Mouse (Mus musculus): ENCODE results near the gene Rapgef2.

Rapgef2 gene

GRCm38 (mm10) chr3:79225888-79226287 lies 60.4 kb downstream of the Rapgef2 start:
- POLR2A ChIA-PET, result interaction anchor here in 2 of 4 experiments (0.6 to 1.3 kb wide), 2 partner anchors 22 to 97 kb away, joined by 4 read pairs; no protein-coding TSS in a partner anchor
- CTCF ChIA-PET, result interaction anchor here in 1 of 4 experiments (0.8 kb wide), 1 partner anchor 45 kb away, joined by 3 read pairs; no protein-coding TSS in a partner anchor

GRCm38 (mm10) chr3:79224352-79224751 lies 62.0 kb downstream of the Rapgef2 start:
- CTCF ChIA-PET, result no interaction called here
- POLR2A ChIA-PET, result interaction anchor here in 1 of 4 experiments (0.6 to 1.2 kb wide), 2 partner anchors 69 to 307 kb away, joined by 3 read pairs; no protein-coding TSS in a partner anchor

GRCm38 (mm10) chr3:79223281-79223680 lies 63.0 kb downstream of the Rapgef2 start:
- CTCF ChIA-PET, result interaction anchor here in 1 of 4 experiments (0.6 kb wide), 1 partner anchor 185 kb away, joined by 3 read pairs; no protein-coding TSS in a partner anchor
- POLR2A ChIA-PET, result interaction anchor here in 1 of 4 experiments (0.7 to 1.2 kb wide), 2 partner anchors 218 to 308 kb away, joined by 3 read pairs; no protein-coding TSS in a partner anchor

- CTCF ChIA-PET, result interaction anchor here (0.6 to 2.3 kb wide), 20 partner anchors 8 to 1800 kb away, joined by 3 to 25 read pairs (median 4); no protein-coding TSS in a partner anchor
- POLR2A ChIA-PET, result interaction anchor here in 3 of 4 experiments (0.6 to 1.9 kb wide), 10 partner anchors 9 to 407 kb away, joined by 3 to 6 read pairs (median 4); partner anchors contain the start of genes 4930579G24Rik (in 1 of the 3) and Etfdh (in 1 of the 3)
These were observed 63.9 kb downstream of the Rapgef2 start for GRCm38 (mm10) chr3:79222192-79222960.

GRCm38 (mm10) chr3:79221296-79222191 lies 64.8 kb downstream of the Rapgef2 start:
- ChIA-PET CTCF (interaction anchor here (0.5 to 2.3 kb wide), 38 partner anchors 8 to 1801 kb away, joined by 3 to 25 read pairs (median 4); no protein-coding TSS in a partner anchor), POLR2A (interaction anchor here in 3 of 4 experiments (0.6 to 1.9 kb wide), 12 partner anchors 8 to 407 kb away, joined by 3 to 6 read pairs (median 4); partner anchors contain the start of genes 4930579G24Rik (in 1 of the 3) and Etfdh (in 1 of the 3))

- ChIA-PET CTCF (interaction anchor here in 3 of 4 experiments (0.5 to 2.5 kb wide), 5 partner anchors 11 to 401 kb away, joined by 3 to 13 read pairs (median 3); no protein-coding TSS in a partner anchor), POLR2A (interaction anchor here in 3 of 4 experiments (0.6 to 3.7 kb wide), 13 partner anchors 9 to 410 kb away, joined by 3 to 14 read pairs (median 3); partner anchors contain the start of genes 4930579G24Rik (in 1 of the 3), Etfdh (in 1 of the 3) and Rapgef2 (in 1 of the 3))
These were observed 67.0 kb downstream of the Rapgef2 start for GRCm38 (mm10) chr3:79219144-79219930.

- POLR2A ChIA-PET, result interaction anchor here in 3 of 4 experiments (0.6 to 3.7 kb wide), 12 partner anchors 12 to 410 kb away, joined by 3 to 14 read pairs (median 4); partner anchors contain the start of genes 4930579G24Rik (in 1 of the 3), Etfdh (in 1 of the 3) and Rapgef2 (in 1 of the 3)
- CTCF ChIA-PET, result interaction anchor here in 2 of 4 experiments (0.5 to 2.5 kb wide), 4 partner anchors 10 to 402 kb away, joined by 3 to 13 read pairs (median 4); no protein-coding TSS in a partner anchor
These were observed 67.7 kb downstream of the Rapgef2 start for GRCm38 (mm10) chr3:79218566-79219051.

- POLR2A ChIA-PET, result interaction anchor here in 1 of 4 experiments (0.6 kb wide), 1 partner anchor 357 kb away, joined by 3 read pairs; the partner anchor contains the start of gene Fnip2
These were observed 76.1 kb downstream of the Rapgef2 start for GRCm38 (mm10) chr3:79210243-79210642.

GRCm38 (mm10) chr3:79207216-79207615 lies 79.1 kb downstream of the Rapgef2 start:
- ChIA-PET POLR2A (interaction anchor here in 1 of 4 experiments (0.6 to 1.0 kb wide), 2 partner anchors 14 to 361 kb away, joined by 3 to 4 read pairs; no protein-coding TSS in a partner anchor), CTCF (no interaction called here)

More at GRCm38 (mm10) chr3:79210243-79210642, 76.1 kb downstream of the Rapgef2 start:
- CTCF ChIA-PET, result no interaction called here

GRCm38 (mm10) chr3:79206524-79206923 lies 79.8 kb downstream of the Rapgef2 start:
- POLR2A ChIA-PET, result interaction anchor here in 2 of 4 experiments (0.6 to 1.9 kb wide), 3 partner anchors 15 to 362 kb away, joined by 3 to 5 read pairs (median 4); no protein-coding TSS in a partner anchor
- CTCF ChIA-PET, result interaction anchor here in 1 of 4 experiments (1.2 kb wide), 1 partner anchor 8 kb away, joined by 4 read pairs; no protein-coding TSS in a partner anchor

- POLR2A ChIA-PET, result interaction anchor here in 2 of 4 experiments (1.0 to 1.9 kb wide), 3 partner anchors 9 to 362 kb away, joined by 4 to 6 read pairs (median 5); no protein-coding TSS in a partner anchor
- CTCF ChIA-PET, result interaction anchor here in 3 of 4 experiments (0.6 to 2.2 kb wide), 4 partner anchors 8 to 15 kb away, joined by 3 to 7 read pairs (median 4); no protein-coding TSS in a partner anchor
These were observed 80.3 kb downstream of the Rapgef2 start for GRCm38 (mm10) chr3:79205981-79206380.

GRCm38 (mm10) chr3:79205112-79205511 lies 81.2 kb downstream of the Rapgef2 start:
- CTCF ChIA-PET, result interaction anchor here in 3 of 4 experiments (0.5 to 2.2 kb wide), 5 partner anchors 9 to 382 kb away, joined by 3 to 7 read pairs (median 3); no protein-coding TSS in a partner anchor
- POLR2A ChIA-PET, result interaction anchor here in 2 of 4 experiments (0.6 to 1.9 kb wide), 6 partner anchors 10 to 65 kb away, joined by 3 to 6 read pairs (median 4); no protein-coding TSS in a partner anchor

- ChIA-PET POLR2A (interaction anchor here in 2 of 4 experiments (0.6 to 1.7 kb wide), 4 partner anchors 10 to 72 kb away, joined by 3 to 6 read pairs (median 3); no protein-coding TSS in a partner anchor), CTCF (interaction anchor here in 1 of 4 experiments (0.7 to 2.2 kb wide), 2 partner anchors 10 to 383 kb away, joined by 3 to 7 read pairs; no protein-coding TSS in a partner anchor)
These were observed 82.1 kb downstream of the Rapgef2 start for GRCm38 (mm10) chr3:79204261-79204660.

- CTCF ChIA-PET, result interaction anchor here in 2 of 4 experiments (0.7 to 2.5 kb wide), 5 partner anchors 11 to 241 kb away, joined by 3 to 43 read pairs (median 17); no protein-coding TSS in a partner anchor
These were observed 82.5 kb downstream of the Rapgef2 start for GRCm38 (mm10) chr3:79203821-79204220.

GRCm38 (mm10) chr3:79203178-79203577 lies 83.1 kb downstream of the Rapgef2 start:
- CTCF ChIA-PET, result interaction anchor here (0.6 to 2.5 kb wide), 33 partner anchors 9 to 1933 kb away, joined by 3 to 43 read pairs (median 6); no protein-coding TSS in a partner anchor
- POLR2A ChIA-PET, result interaction anchor here in 3 of 4 experiments (0.6 to 2.3 kb wide), 14 partner anchors 9 to 595 kb away, joined by 3 to 15 read pairs (median 4); partner anchors contain the start of gene Fnip2 (in 1 of the 3)

More at GRCm38 (mm10) chr3:79203821-79204220, 82.5 kb downstream of the Rapgef2 start:
- POLR2A ChIA-PET, result interaction anchor here in 2 of 4 experiments (0.6 to 2.3 kb wide), 5 partner anchors 10 to 387 kb away, joined by 3 to 15 read pairs (median 3); partner anchors contain the start of gene Ppid (in 1 of the 2)
